8 mouse cellular contexts compared by ENCODE assay signal in genomic region chr17:4994504-4994812, GRCm38 (mm10). TPM values are rescaled to one million over a fixed set of nuclear protein-coding genes. Genes with fewer than 3 reads are reported as not detected.
DNase-seq lines count a peak whose midpoint lies in the region; ATAC-seq and TF ChIP-seq lines count a peak whose summit lies in the region.

No protein-coding gene starts in this region.

- no peaks in the 10 kb centered on the region for H3K9me3 ChIP-seq in kidney, embryonic 14.5 days (ENCODE audit: control insufficient read depth, low read length)
- no peaks in the 10 kb centered on the region for H3K9me3 ChIP-seq in heart, postnatal 0 days (replicated peaks; ENCODE audit: control insufficient read depth, low read length)
- H3K9me3 ChIP-seq in midbrain, embryonic 10.5 days (replicated peaks), result no peaks in the 10 kb centered on the region

- peak overlapping the region; percentile 56 for H3K4me2 ChIP-seq in kidney, embryonic 14.5 days (replicated peaks; ENCODE audit: low read depth, low read length)
- peak overlapping the region; percentile 88 for H3K4me2 ChIP-seq in heart, postnatal 0 days (ENCODE audit: low read depth, low read length)

- H3K4me3 ChIP-seq in kidney, embryonic 14.5 days (ENCODE audit: low read length), result peak overlapping the region; percentile 86
- H3K4me3 ChIP-seq in bone marrow, adult 2 months (replicated peaks; ENCODE audit: control insufficient read depth, low read depth, low read length), result peak overlapping the region; percentile 68
- peak overlapping the region; percentile 88 for H3K4me3 ChIP-seq in heart, postnatal 0 days (ENCODE audit: low read depth, low read length)
- H3K4me3 ChIP-seq in midbrain, embryonic 10.5 days, result peak overlapping the region; percentile 98

- peak overlapping the region; percentile 99 for H3K9ac ChIP-seq in kidney, embryonic 14.5 days (ENCODE audit: low read depth, low read length)
- peak overlapping the region; percentile 99 for H3K9ac ChIP-seq in heart, postnatal 0 days (replicated peaks; ENCODE audit: low read depth, low read length)

- DNase-seq in kidney, adult 18-20 months, result no peak
- no peak for DNase-seq in heart, postnatal 0 days (ENCODE audit: low spot score)
- no peak for DNase-seq in midbrain, embryonic 10.5 days (ENCODE audit: low spot score)
- DNase-seq in layer of hippocampus, adult 18-20 months (ENCODE audit: low spot score in 2 of 2), result no peak

- peak; percentile 58 for ATAC-seq in kidney, embryonic 14.5 days (ENCODE audit: low FRiP score, low TSS enrichment)
- ATAC-seq in heart, postnatal 0 days (ENCODE audit: insufficient read depth, low read depth), result peak; percentile 59
- ATAC-seq in megakaryocyte progenitor cell, adult 5-6 weeks (replicated peaks; ENCODE audit: poor library complexity), result no peak
- ATAC-seq in activated CD4-positive, CD25-positive, alpha-beta regulatory T cell, adult 4 months, result no peak

- 0 out of 2 replicates have a peak, but pooled peaks cover 4% of the 10 kb centered on the region for H3K4me1 ChIP-seq in kidney, embryonic 14.5 days (ENCODE audit: control insufficient read depth, insufficient read depth, low read length)
- no peaks in the 10 kb centered on the region; the same call in 1 of the 2 replicates for H3K4me1 ChIP-seq in bone marrow, adult 2 months (ENCODE audit: control insufficient read depth, insufficient read depth, low read length)
- H3K4me1 ChIP-seq in heart, postnatal 0 days (ENCODE audit: control insufficient read depth, insufficient read depth), result 0 out of 2 replicates have a peak, but pooled peaks cover 13% of the 10 kb centered on the region
- H3K4me1 ChIP-seq in midbrain, embryonic 10.5 days, result peaks cover 64% of the 10 kb centered on the region

- under 1% methylated on average over 36 of the region's 55 CpGs for WGBS in kidney, embryonic 14.5 days
- 5% methylated on average over 43 of the region's 55 CpGs for WGBS in bone marrow, adult 2 months
- 0% methylated on average over 26 of the region's 55 CpGs for WGBS in heart, postnatal 0 days
- WGBS in midbrain, embryonic 10.5 days, result 3% methylated on average over 41 of the region's 55 CpGs

- H3K27ac ChIP-seq in kidney, embryonic 14.5 days (ENCODE audit: low read depth, low read length), result peak overlapping the region; percentile 100
- H3K27ac ChIP-seq in bone marrow, adult 2 months (ENCODE audit: control insufficient read depth, insufficient read depth, low read depth, low read length, poor library complexity), result peak overlapping the region; percentile 99
- peak overlapping the region; percentile 98 for H3K27ac ChIP-seq in heart, postnatal 0 days (ENCODE audit: low read depth)
- H3K27ac ChIP-seq in midbrain, embryonic 10.5 days (replicated peaks), result peak overlapping the region; percentile 100

- H3K36me3 ChIP-seq in kidney, embryonic 14.5 days (ENCODE audit: control insufficient read depth, insufficient read depth, low read length), result no peaks in the 10 kb centered on the region
- H3K36me3 ChIP-seq in heart, postnatal 0 days (replicated peaks; ENCODE audit: control insufficient read depth, insufficient read depth, low read length), result no peaks in the 10 kb centered on the region
- no peaks in the 10 kb centered on the region for H3K36me3 ChIP-seq in midbrain, embryonic 10.5 days

- H3K27me3 ChIP-seq in kidney, embryonic 14.5 days (ENCODE audit: control insufficient read depth, insufficient read depth, low read length), result no peaks in the 10 kb centered on the region
- no peaks in the 10 kb centered on the region for H3K27me3 ChIP-seq in heart, postnatal 0 days (ENCODE audit: control insufficient read depth, insufficient read depth, low read length)
- H3K27me3 ChIP-seq in midbrain, embryonic 10.5 days (ENCODE audit: low read depth, poor library complexity, severe bottlenecking), result peaks cover 9% of the 10 kb centered on the region; the same call in 1 of the 2 replicates

- no peak for TF ChIP-seq EP300 in heart, postnatal 0 days (IDR thresholded peaks at IDR 0.05; ENCODE audit: low read depth)

- 0 out of 2 replicates have a peak, but pooled peaks have one; percentile 3 for TF ChIP-seq POLR2A in bone marrow, adult 2 months (IDR thresholded peaks at IDR 0.05; ENCODE audit: borderline replicate concordance, control insufficient read depth, low read depth, low read length)

- TF ChIP-seq CTCF in bone marrow, adult 2 months (IDR thresholded peaks at IDR 0.05; ENCODE audit: control insufficient read depth, insufficient read depth, low read length), result no peak
- no peak for TF ChIP-seq CTCF in heart, postnatal 0 days (IDR thresholded peaks at IDR 0.05; ENCODE audit: low read depth)

RNA-seq across cellular contexts. Expression of gene Arid1b, which starts 0.3 kb away (rescaled TPM):
- polyA plus RNA-seq in kidney, embryonic 14.5 days (2014; fragmentation: Nextera tagmentation; extraction: Ambion mirVana), result 17.1 and 19.2 TPM in 2 replicates
- 8.9 and 12.5 TPM in 2 replicates for polyA plus RNA-seq in bone marrow, adult 2 months (2011; ENCODE audit: insufficient read depth, insufficient read length, low replicate concordance, missing spikeins)
- total RNA-seq in heart, postnatal 0 days (2014; rRNA removed; ENCODE audit: low replicate concordance), result 26.8 and 27.3 TPM in 2 replicates
- polyA plus RNA-seq in heart, postnatal 0 days (2015; fragmentation: Nextera tagmentation; extraction: Ambion mirVana), result 4.1 and 4.4 TPM in 2 replicates
- 8.9 and 10.8 TPM in 2 replicates for polyA plus RNA-seq in midbrain, embryonic 10.5 days (2016; fragmentation: Nextera tagmentation; extraction: Ambion mirVana)
- 34.1 and 42.0 TPM in 2 replicates for total RNA-seq in megakaryocyte progenitor cell, adult 5-6 weeks (2015)
- 20.6 and 23.6 TPM in 2 replicates for total RNA-seq in megakaryocyte progenitor cell, adult 5-6 weeks (2017)
- 100 to 1,000 TPM; 103 to 108 TPM for total RNA-seq in layer of hippocampus, adult 18-20 months (2021)
- polyA plus RNA-seq in activated CD4-positive, CD25-positive, alpha-beta regulatory T cell, adult 4 months (2017; shearing (Covaris generic)), result 10 to 100 TPM in 1 of 2 experiments, 1 to 10 TPM in 1; 9.6 to 12.1 TPM

Comparison
In these comparisons a context has a peak if more than half of its experiments do, and no peak if none do; other contexts are left out.
1. ATAC-seq: peak in kidney, embryonic 14.5 days (single experiment) and heart, postnatal 0 days (single experiment); none in megakaryocyte progenitor cell, adult 5-6 weeks (single experiment) and activated CD4-positive, CD25-positive, alpha-beta regulatory T cell, adult 4 months (single experiment).
2. Peak in every context shown above with its lines, with median percentiles within 50 percentile points of each other: H3K27ac ChIP-seq and H3K4me3 ChIP-seq.